Mouse (Mus musculus): ENCODE data around the gene Ehbp1l1. TPM values are rescaled to one million over a fixed set of nuclear protein-coding genes. Genes with fewer than 3 reads are reported as not detected.

Ehbp1l1 gene
- polyA plus RNA-seq, 1 experiment from 2014 or later: 5.4 TPM

DNA sequence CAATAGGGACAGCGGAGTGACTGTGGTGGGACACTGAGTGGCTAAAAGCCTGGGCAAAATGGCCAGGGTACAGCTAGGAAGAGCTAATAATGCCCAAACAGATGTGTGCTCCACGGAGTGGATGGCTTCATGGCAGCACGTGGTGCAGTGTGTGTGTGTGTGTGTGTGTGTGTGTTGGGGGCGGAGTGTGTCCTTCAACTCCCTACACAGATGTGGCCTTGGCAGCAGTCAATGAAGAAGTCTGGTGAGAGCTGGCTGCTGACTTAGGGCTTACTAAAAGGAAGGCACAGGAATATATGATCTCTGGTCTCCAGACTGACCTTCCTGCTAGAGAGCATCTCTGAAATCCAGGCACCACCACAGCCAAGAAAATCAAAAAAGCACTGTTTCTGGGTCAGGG, 57.7 kb downstream of the Ehbp1l1 start:
- Histone ChIP-seq H3K36me3 (ENCODE audit: control insufficient read depth, insufficient read depth, low read length) (peaks cover 12% of the 10 kb centered on the region; the same call in 1 of the 2 replicates), H3K9me3 (ENCODE audit: control insufficient read depth, low read length) (no peaks in the 10 kb centered on the region), H3K4me2 (no peak overlapping the region), H3K4me3 (ENCODE audit: low read depth, low read length) (no peak overlapping the region), H3K27ac (ENCODE audit: low read depth, low read length) (no peak overlapping the region), H3K27me3 (ENCODE audit: control insufficient read depth, insufficient read depth, low read length) (no peaks in the 10 kb centered on the region), H3K4me1 (ENCODE audit: control insufficient read depth, insufficient read depth, low read length) (peaks cover 3% of the 10 kb centered on the region; the same call in 1 of the 2 replicates), H3K9ac (ENCODE audit: low read length) (no peak overlapping the region)
- 90% methylated on average over 4 of the region's 4 CpGs for WGBS
- no peak for DNase-seq (ENCODE audit: low spot score, missing footprints)
- ATAC-seq (ENCODE audit: low FRiP score): no peak

DNA sequence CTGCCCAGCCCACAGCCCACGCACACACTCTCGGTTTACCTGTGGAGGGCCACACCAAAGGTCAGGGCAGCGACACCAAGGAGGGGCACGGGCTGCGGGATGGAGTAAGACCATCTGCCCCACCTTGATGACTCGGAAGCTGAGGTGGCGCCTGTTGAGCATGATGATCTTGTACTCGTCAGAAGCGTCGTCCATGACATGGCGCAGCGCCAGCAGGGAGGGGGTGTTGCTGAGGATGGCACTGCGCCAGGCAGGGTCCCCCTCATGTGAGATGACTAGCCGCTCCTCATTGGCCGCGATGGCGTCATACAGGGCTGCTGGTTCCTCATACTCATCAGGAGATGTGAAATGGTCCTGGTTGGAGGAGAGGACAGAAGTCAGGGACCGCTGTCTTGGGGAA, 59.7 kb downstream of the Ehbp1l1 start:
- WGBS: 95% methylated on average over 18 of the region's 18 CpGs
- H3K9me3 ChIP-seq (ENCODE audit: control insufficient read depth, low read length): no peaks in the 10 kb centered on the region
- DNase-seq (ENCODE audit: low spot score, missing footprints) (no peak), ATAC-seq (ENCODE audit: low FRiP score) (no peak)
- H3K4me3 ChIP-seq (ENCODE audit: low read depth, low read length): no peak overlapping the region
- H3K27ac ChIP-seq (ENCODE audit: low read depth, low read length): no peak overlapping the region
- peaks cover 14% of the 10 kb centered on the region for H3K4me1 ChIP-seq (ENCODE audit: control insufficient read depth, insufficient read depth, low read length)
- no peak overlapping the region for H3K4me2 ChIP-seq
- peaks cover 10% of the 10 kb centered on the region; the same call in 1 of the 2 replicates for H3K36me3 ChIP-seq (ENCODE audit: control insufficient read depth, insufficient read depth, low read length)
- no peaks in the 10 kb centered on the region for H3K27me3 ChIP-seq (ENCODE audit: control insufficient read depth, insufficient read depth, low read length)
- no peak overlapping the region for H3K9ac ChIP-seq (ENCODE audit: low read length)

DNA sequence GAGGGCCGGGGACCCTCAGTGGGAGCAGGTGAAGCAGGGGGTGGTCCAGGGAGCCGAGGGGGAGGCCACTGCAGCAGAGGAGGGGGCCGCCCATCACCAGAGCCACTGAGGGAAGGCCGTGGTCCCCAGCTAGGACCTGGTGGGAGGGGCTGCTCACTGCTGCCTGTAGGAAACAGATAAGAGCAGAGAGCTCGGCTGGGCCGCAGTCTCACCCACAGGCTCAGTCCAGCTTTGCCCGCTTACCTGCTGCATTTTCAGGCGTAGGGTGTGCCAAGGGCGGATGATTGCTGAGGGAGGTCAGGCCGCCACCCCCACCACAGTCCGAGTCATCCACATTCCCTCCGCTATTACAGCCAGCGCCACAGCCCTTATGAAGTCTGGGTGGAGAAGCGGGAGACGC, 60.7 kb downstream of the Ehbp1l1 start:
- peaks cover 14% of the 10 kb centered on the region for H3K4me1 ChIP-seq (ENCODE audit: control insufficient read depth, insufficient read depth, low read length)
- no peak overlapping the region for H3K4me2 ChIP-seq
- no peak overlapping the region for H3K27ac ChIP-seq (ENCODE audit: low read depth, low read length)
- WGBS: 86% methylated on average over 15 of the region's 15 CpGs
- H3K27me3 ChIP-seq (ENCODE audit: control insufficient read depth, insufficient read depth, low read length): no peaks in the 10 kb centered on the region
- ATAC-seq (ENCODE audit: low FRiP score) (no peak), DNase-seq (ENCODE audit: low spot score, missing footprints) (no peak)
- H3K36me3 ChIP-seq (ENCODE audit: control insufficient read depth, insufficient read depth, low read length): peaks cover 8% of the 10 kb centered on the region; the same call in 1 of the 2 replicates
- no peaks in the 10 kb centered on the region for H3K9me3 ChIP-seq (ENCODE audit: control insufficient read depth, low read length)
- H3K9ac ChIP-seq (ENCODE audit: low read length): no peak overlapping the region
- no peak overlapping the region for H3K4me3 ChIP-seq (ENCODE audit: low read depth, low read length)

DNA sequence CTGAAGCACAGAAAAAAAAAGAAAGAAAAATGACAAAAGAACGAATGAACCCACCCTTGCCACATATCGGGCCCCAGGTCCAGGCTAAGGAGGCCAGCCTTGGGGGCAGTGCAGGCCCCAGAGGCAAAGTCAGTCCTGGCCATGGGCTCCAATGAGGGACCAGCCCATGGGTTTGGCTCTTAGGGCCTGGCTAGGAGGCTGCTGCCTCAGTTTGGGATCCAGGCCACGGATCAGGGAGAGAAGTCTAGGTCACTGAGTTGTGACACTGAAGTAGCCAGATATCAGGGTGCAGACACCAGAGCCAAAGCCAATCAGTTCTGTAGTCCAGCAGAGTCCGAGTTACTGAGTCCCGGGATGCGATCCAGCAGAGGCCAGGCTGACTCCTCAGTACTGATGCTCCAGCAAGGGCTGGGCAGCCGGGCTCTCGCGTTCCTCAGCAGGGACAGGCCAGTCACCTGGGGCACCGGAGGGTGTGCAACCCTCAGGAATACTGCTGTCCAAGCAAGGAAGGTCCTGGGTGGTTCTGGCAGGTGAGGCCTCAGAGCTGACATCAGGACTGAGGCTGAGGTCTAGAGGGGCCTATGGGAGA, 61.4 kb downstream of the Ehbp1l1 start:
- Histone ChIP-seq H3K9me3 (ENCODE audit: control insufficient read depth, low read length) (no peaks in the 10 kb centered on the region), H3K4me2 (no peak overlapping the region), H3K27me3 (ENCODE audit: control insufficient read depth, insufficient read depth, low read length) (no peaks in the 10 kb centered on the region), H3K36me3 (ENCODE audit: control insufficient read depth, insufficient read depth, low read length) (peaks cover 8% of the 10 kb centered on the region; the same call in 1 of the 2 replicates), H3K4me1 (ENCODE audit: control insufficient read depth, insufficient read depth, low read length) (peaks cover 14% of the 10 kb centered on the region), H3K9ac (ENCODE audit: low read length) (no peak overlapping the region), H3K27ac (ENCODE audit: low read depth, low read length) (no peak overlapping the region), H3K4me3 (ENCODE audit: low read depth, low read length) (no peak overlapping the region)
- DNase-seq (ENCODE audit: low spot score, missing footprints): no peak
- 93% methylated on average over 10 of the region's 10 CpGs for WGBS
- ATAC-seq (ENCODE audit: low FRiP score): no peak

DNA sequence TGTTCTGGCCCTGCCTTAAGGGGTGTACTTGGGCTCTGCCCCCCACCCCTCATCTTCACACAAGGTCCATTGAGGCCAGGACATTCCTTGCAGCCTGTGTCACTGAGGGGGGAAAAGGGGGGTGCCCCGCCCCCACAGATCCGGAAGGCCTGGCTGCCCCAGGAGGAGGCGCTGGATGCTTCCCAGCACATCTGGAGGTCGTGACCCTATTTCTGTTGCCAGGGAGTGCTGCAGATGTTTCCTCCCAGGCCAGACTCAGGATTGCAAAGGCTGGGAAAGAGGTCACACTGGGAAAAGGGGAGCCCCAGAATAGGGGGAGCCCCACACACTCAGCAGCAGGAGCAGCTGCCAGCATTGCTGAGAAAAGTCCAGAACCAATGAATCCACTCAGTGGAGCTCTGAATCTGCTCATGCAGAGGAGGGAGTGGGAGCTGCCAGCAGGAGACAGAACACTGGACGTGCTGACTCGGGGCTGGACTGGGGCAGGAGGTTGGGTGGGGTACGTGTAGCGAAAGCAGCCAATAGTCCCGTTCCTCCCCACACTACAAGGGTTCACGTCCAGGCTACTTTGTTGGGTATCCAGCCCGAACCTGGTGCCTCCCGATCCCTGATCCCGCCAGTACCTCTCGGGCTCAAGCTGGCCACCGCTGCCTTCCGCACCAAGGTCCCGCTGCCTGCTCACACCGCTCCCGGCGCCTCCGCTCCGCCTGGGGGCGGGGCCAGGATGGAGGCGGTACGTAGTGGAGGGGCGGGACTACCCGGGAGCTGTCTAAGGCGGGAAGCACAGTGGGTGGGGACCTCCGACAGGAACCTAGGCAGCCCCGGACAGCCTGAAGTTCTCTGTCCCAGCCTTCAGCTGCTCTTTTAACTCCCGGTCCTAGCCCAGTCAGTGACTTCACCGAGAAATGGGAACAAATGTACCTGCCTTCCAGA, 62.9 kb downstream of the Ehbp1l1 start, which contains the start of gene Sipa1:
Gene Sipa1 (minus strand): TSS at position 727 of the 933 bp plus-strand sequence.
- DNase-seq (ENCODE audit: low spot score, missing footprints): peak; percentile 99
- no peaks in the 10 kb centered on the region for H3K27me3 ChIP-seq (ENCODE audit: control insufficient read depth, insufficient read depth, low read length)
- peak within 1 kb of the TSS; percentile 45 for H3K4me3 ChIP-seq (ENCODE audit: low read depth, low read length)
- H3K9me3 ChIP-seq (ENCODE audit: control insufficient read depth, low read length): no peaks in the 10 kb centered on the region
- peak within 1 kb of the TSS; percentile 4; the same call in 1 of the 2 replicates for H3K27ac ChIP-seq (ENCODE audit: low read depth, low read length)
- H3K4me2 ChIP-seq: peak within 1 kb of the TSS; percentile 62
- ATAC-seq (ENCODE audit: low FRiP score): peak; percentile 94
- peak within 1 kb of the TSS; percentile 68 for H3K9ac ChIP-seq (ENCODE audit: low read length)
- H3K4me1 ChIP-seq (ENCODE audit: control insufficient read depth, insufficient read depth, low read length): peaks cover 14% of the 10 kb centered on the region
- peaks cover 8% of the 10 kb centered on the region; the same call in 1 of the 2 replicates for H3K36me3 ChIP-seq (ENCODE audit: control insufficient read depth, insufficient read depth, low read length)
- under 1% methylated on average over 32 of the region's 32 CpGs for WGBS

DNA sequence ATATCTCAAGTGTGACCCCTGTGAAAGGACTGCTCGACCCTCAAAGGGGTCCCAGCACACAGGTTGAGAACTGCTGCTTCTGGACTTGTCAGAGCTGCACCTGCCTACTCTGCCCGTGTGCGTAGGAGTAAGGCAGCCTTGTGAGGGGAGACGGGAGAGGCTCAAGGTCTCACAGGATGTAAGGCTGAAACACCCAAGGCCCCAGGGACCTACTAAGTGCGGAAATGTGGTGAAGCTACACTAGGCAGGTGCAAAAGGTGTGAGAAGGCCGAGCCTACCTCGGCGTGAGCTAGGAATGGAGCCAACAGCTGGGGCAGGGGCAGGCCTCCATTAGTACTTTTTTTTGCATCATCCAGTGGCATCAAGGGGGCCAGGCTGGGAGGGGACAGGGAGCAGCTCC, 63.8 kb downstream of the Ehbp1l1 start:
- peaks cover 8% of the 10 kb centered on the region; the same call in 1 of the 2 replicates for H3K36me3 ChIP-seq (ENCODE audit: control insufficient read depth, insufficient read depth, low read length)
- DNase-seq (ENCODE audit: low spot score, missing footprints) (no peak), ATAC-seq (ENCODE audit: low FRiP score) (no peak)
- no peak overlapping the region for H3K27ac ChIP-seq (ENCODE audit: low read depth, low read length)
- 83% methylated on average over 8 of the region's 8 CpGs for WGBS
- no peaks in the 10 kb centered on the region for H3K27me3 ChIP-seq (ENCODE audit: control insufficient read depth, insufficient read depth, low read length)
- no peaks in the 10 kb centered on the region for H3K9me3 ChIP-seq (ENCODE audit: control insufficient read depth, low read length)
- peaks cover 14% of the 10 kb centered on the region for H3K4me1 ChIP-seq (ENCODE audit: control insufficient read depth, insufficient read depth, low read length)
- no peak overlapping the region for H3K9ac ChIP-seq (ENCODE audit: low read length)
- peak overlapping the region; percentile 62 for H3K4me2 ChIP-seq
- no peak overlapping the region for H3K4me3 ChIP-seq (ENCODE audit: low read depth, low read length)

DNA sequence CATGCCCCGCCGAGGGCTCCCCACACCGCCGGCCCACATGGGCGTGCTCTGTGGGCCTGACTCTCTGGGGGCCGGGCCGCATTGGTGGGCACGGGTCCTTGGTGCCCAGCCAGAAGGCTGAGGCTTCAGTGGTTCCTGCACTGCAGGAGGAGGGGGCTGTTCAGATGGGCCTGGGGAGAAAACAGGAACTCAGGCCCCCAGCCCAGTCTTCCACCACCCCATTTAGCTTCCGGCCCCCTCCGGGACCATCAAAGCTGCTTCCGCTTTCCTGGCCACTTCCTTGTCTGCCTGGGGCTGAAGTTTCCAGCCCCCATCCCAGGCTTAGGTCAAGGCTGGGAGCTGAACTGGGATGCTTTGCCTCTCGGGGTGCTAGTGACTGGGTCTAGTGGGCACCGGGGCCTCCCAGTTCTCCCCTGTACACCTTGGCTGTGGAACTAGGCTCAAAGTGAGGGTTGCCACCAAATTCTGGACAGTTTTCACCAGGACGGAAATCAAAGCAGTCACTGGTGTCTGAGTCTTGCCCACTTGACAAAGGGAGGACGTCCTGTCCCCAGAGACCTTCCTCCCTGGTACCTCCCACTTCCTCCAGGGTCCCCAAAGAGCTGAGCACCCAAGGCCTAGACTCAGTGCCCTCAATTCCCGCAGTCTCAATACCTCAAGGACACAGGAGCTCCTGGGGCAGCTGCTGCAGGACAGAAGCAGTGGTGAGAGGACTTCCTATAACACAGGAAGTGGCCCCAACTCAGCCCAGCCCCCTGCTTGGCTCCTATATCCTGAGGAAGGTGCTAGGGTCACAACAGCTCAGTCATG, 65.0 kb downstream of the Ehbp1l1 start:
- peaks cover 4% of the 10 kb centered on the region; the same call in 1 of the 2 replicates for H3K36me3 ChIP-seq (ENCODE audit: control insufficient read depth, insufficient read depth, low read length)
- H3K4me1 ChIP-seq (ENCODE audit: control insufficient read depth, insufficient read depth, low read length): peaks cover 14% of the 10 kb centered on the region
- H3K27me3 ChIP-seq (ENCODE audit: control insufficient read depth, insufficient read depth, low read length): no peaks in the 10 kb centered on the region; the same call in 1 of the 2 replicates
- no peaks in the 10 kb centered on the region for H3K9me3 ChIP-seq (ENCODE audit: control insufficient read depth, low read length)
- no peak for DNase-seq (ENCODE audit: low spot score, missing footprints)
- H3K27ac ChIP-seq (ENCODE audit: low read depth, low read length): no peak overlapping the region
- H3K4me2 ChIP-seq: no peak overlapping the region
- no peak for ATAC-seq (ENCODE audit: low FRiP score)
- WGBS: 82% methylated on average over 16 of the region's 16 CpGs
- no peak overlapping the region for H3K4me3 ChIP-seq (ENCODE audit: low read depth, low read length)
- H3K9ac ChIP-seq (ENCODE audit: low read length): no peak overlapping the region
